Mouse (Mus musculus): ENCODE measurements around the gene Ccdc62. TPM values are rescaled to one million over a fixed set of nuclear protein-coding genes. Genes with fewer than 3 reads are reported as not detected.

Gene Ccdc62
- polyA plus RNA-seq, 1 experiment from 2014 or later: 5.5 TPM

Small RNA genes within 50 kb of the gene (microRNA-seq; reads per million reads assigned to microRNA genes)
- 0.59 reads per million for gene Mir7032

Other genes starting within 250 kb of the Ccdc62 start
- gene Clip1, start 246.1 kb upstream of the Ccdc62 start, polyA plus RNA-seq (2014; fragmentation: Nextera tagmentation; extraction: Ambion mirVana): 30.1 and 32.6 TPM in 2 replicates
- gene Zcchc8, start 209.6 kb upstream of the Ccdc62 start, polyA plus RNA-seq (2014; fragmentation: Nextera tagmentation; extraction: Ambion mirVana): 74.3 and 83.2 TPM in 2 replicates
- 104 and 120 TPM in 2 replicates for gene Rsrc2, start 181.3 kb upstream of the Ccdc62 start, polyA plus RNA-seq (2014; fragmentation: Nextera tagmentation; extraction: Ambion mirVana)
- gene Kntc1, start 181.0 kb upstream of the Ccdc62 start, polyA plus RNA-seq (2014; fragmentation: Nextera tagmentation; extraction: Ambion mirVana): 35.2 and 35.9 TPM in 2 replicates
- 0.15 TPM in 1 of 2 replicates, not detected in the other for gene Hcar2, start 65.2 kb upstream of the Ccdc62 start, polyA plus RNA-seq (2014; fragmentation: Nextera tagmentation; extraction: Ambion mirVana)
- gene Hcar1, start 50.7 kb upstream of the Ccdc62 start, polyA plus RNA-seq (2014; fragmentation: Nextera tagmentation; extraction: Ambion mirVana): 1.9 and 2.0 TPM in 2 replicates
- gene Denr, start 23.5 kb upstream of the Ccdc62 start, polyA plus RNA-seq (2014; fragmentation: Nextera tagmentation; extraction: Ambion mirVana): 118 and 129 TPM in 2 replicates
- gene Gm43518, start 3.3 kb upstream of the Ccdc62 start, polyA plus RNA-seq (2014; fragmentation: Nextera tagmentation; extraction: Ambion mirVana): 1.4 and 2.3 TPM in 2 replicates
- 14.7 and 17.5 TPM in 2 replicates for gene Hip1r, start 42.9 kb downstream of the Ccdc62 start, polyA plus RNA-seq (2014; fragmentation: Nextera tagmentation; extraction: Ambion mirVana)
- gene Vps37b, start 101.6 kb downstream of the Ccdc62 start, polyA plus RNA-seq (2014; fragmentation: Nextera tagmentation; extraction: Ambion mirVana): 26.4 and 27.7 TPM in 2 replicates
- 1.5 and 1.8 TPM in 2 replicates for gene Abcb9, start 165.1 kb downstream of the Ccdc62 start, polyA plus RNA-seq (2014; fragmentation: Nextera tagmentation; extraction: Ambion mirVana)
- 17.1 and 18.0 TPM in 2 replicates for gene Ogfod2, start 181.6 kb downstream of the Ccdc62 start, polyA plus RNA-seq (2014; fragmentation: Nextera tagmentation; extraction: Ambion mirVana)
- gene Arl6ip4, start 185.4 kb downstream of the Ccdc62 start, polyA plus RNA-seq (2014; fragmentation: Nextera tagmentation; extraction: Ambion mirVana): 93.8 and 99.9 TPM in 2 replicates